Mouse (Mus musculus) heart, embryonic 11.5 days (tissue): ENCODE measurements at regions not wholly inside any gene's neighbourhood (a gene's known extent, or its start where the extent isn't known, plus 50 kb on each side); places are given as distances from the start of the nearest gene placed in this dataset.

Source experiments
- ATAC-seq: fragments of 200-750 bp; cut with Nextera tagmentation; replicated peaks from 2 replicates; pipeline ENCODE4 v1.8.0; 2017; ENCODE audit warnings: moderate library complexity; ENCODE audit not compliant: insufficient number of reproducible peaks, low FRiP score, low TSS enrichment
- H3K27ac ChIP-seq: fragments of 300-500 bp; sonication (generic); 2 replicates; pipeline ENCODE4 v1.5.1; 2014; ENCODE audit warnings: mild to moderate bottlenecking, low read depth, low read length
- H3K27me3 ChIP-seq: fragments of 300-500 bp; sonication (generic); 2 replicates; pipeline ENCODE4 v1.6.1; 2014; ENCODE audit warnings: mild to moderate bottlenecking, low read length, mixed read lengths; ENCODE audit not compliant: control insufficient read depth, insufficient read depth
- H3K36me3 ChIP-seq: fragments of 300-500 bp; sonication (generic); 2 replicates; pipeline ENCODE4 v1.6.1; 2014; ENCODE audit warnings: mild to moderate bottlenecking, low read length, moderate library complexity, mixed read lengths; ENCODE audit not compliant: control insufficient read depth, insufficient read depth
- H3K4me1 ChIP-seq: fragments of 300-500 bp; sonication (generic); 2 replicates; pipeline ENCODE4 v1.6.1; 2014; ENCODE audit warnings: low read length; ENCODE audit not compliant: control insufficient read depth, insufficient read depth
- H3K4me2 ChIP-seq: fragments of 300-500 bp; sonication (generic); 2 replicates; pipeline ENCODE4 v1.6.1; 2014; ENCODE audit warnings: mild to moderate bottlenecking, moderate library complexity
- H3K4me3 ChIP-seq: fragments of 300-500 bp; sonication (generic); 2 replicates; pipeline ENCODE4 v1.5.1; 2014; ENCODE audit warnings: low read depth, low read length
- H3K9ac ChIP-seq: fragments of 300-500 bp; sonication (generic); 2 replicates; pipeline ENCODE4 v1.6.1; 2014; ENCODE audit warnings: mild to moderate bottlenecking, low read depth, low read length, moderate library complexity
- H3K9me3 ChIP-seq: fragments of 300-500 bp; sonication (generic); replicated peaks from 2 replicates; pipeline ENCODE4 v1.6.1; 2016; ENCODE audit warnings: low read length; ENCODE audit not compliant: control insufficient read depth
- WGBS: fragments of 180-500 bp; shearing (Covaris S2); extraction: QIAGEN DNeasy Blood & Tissue Kit; methylation state at CpG from one replicate; pipeline ENCODE4 v1.1.7; 2014; ENCODE audit not compliant: insufficient replicate concordance; 5-methylcytosine and 5-hydroxymethylcytosine counted together

GRCm38 (mm10) chr8:88447844-88448535 is 73.2 kb upstream of the Nkd1 start:
- peaks cover 40% of the 10 kb centered on the region for H3K27me3 ChIP-seq

GRCm38 (mm10) chr8:88449001-88449400 is 72.2 kb upstream of the Nkd1 start:
- ATAC-seq, result no peak
- no peak overlapping the region for H3K27ac ChIP-seq
- peaks cover 8% of the 10 kb centered on the region for H3K4me1 ChIP-seq
- no peaks in the 10 kb centered on the region for H3K36me3 ChIP-seq
- H3K9me3 ChIP-seq, result no peaks in the 10 kb centered on the region
- H3K9ac ChIP-seq, result no peak overlapping the region
- no peak overlapping the region for H3K4me2 ChIP-seq
- WGBS, result 84% methylated on average over 9 of the region's 9 CpGs
- no peak overlapping the region for H3K4me3 ChIP-seq
- peaks cover 49% of the 10 kb centered on the region for H3K27me3 ChIP-seq

More at GRCm38 (mm10) chr8:88447844-88448535, 73.2 kb upstream of the Nkd1 start:
- no peaks in the 10 kb centered on the region for H3K36me3 ChIP-seq
- WGBS, result 71% methylated on average over 9 of the region's 9 CpGs
- peaks cover 5% of the 10 kb centered on the region; the same call in 1 of the 2 replicates for H3K4me1 ChIP-seq
- no peak overlapping the region for H3K4me3 ChIP-seq
- no peak overlapping the region for H3K4me2 ChIP-seq
- H3K27ac ChIP-seq, result no peak overlapping the region
- ATAC-seq, result no peak
- H3K9me3 ChIP-seq, result no peaks in the 10 kb centered on the region
- H3K9ac ChIP-seq, result no peak overlapping the region

GRCm38 (mm10) chr8:88449534-88449933 is 71.6 kb upstream of the Nkd1 start:
- ATAC-seq, result no peak
- peaks cover 54% of the 10 kb centered on the region for H3K27me3 ChIP-seq
- H3K9ac ChIP-seq, result no peak overlapping the region
- H3K4me3 ChIP-seq, result no peak overlapping the region
- 69% methylated on average over 5 of the region's 5 CpGs for WGBS
- H3K4me1 ChIP-seq, result peaks cover 10% of the 10 kb centered on the region
- no peaks in the 10 kb centered on the region for H3K36me3 ChIP-seq
- H3K4me2 ChIP-seq, result no peak overlapping the region
- no peaks in the 10 kb centered on the region for H3K9me3 ChIP-seq
- H3K27ac ChIP-seq, result no peak overlapping the region

- WGBS, result 7% methylated on average over 26 of the region's 26 CpGs
- Histone ChIP-seq H3K4me2 (peak overlapping the region; percentile 41), H3K27me3 (peaks cover 61% of the 10 kb centered on the region), H3K27ac (no peak overlapping the region), H3K4me3 (peak overlapping the region; percentile 14), H3K9ac (no peak overlapping the region), H3K4me1 (peaks cover 22% of the 10 kb centered on the region), H3K36me3 (no peaks in the 10 kb centered on the region), H3K9me3 (no peaks in the 10 kb centered on the region)
- no peak for ATAC-seq
Measured at GRCm38 (mm10) chr8:88450864-88451657, 70.1 kb upstream of the Nkd1 start.

GRCm38 (mm10) chr8:88451658-88452500 is 69.3 kb upstream of the Nkd1 start:
- no peak overlapping the region for H3K9ac ChIP-seq
- H3K27me3 ChIP-seq, result peaks cover 61% of the 10 kb centered on the region

GRCm38 (mm10) chr8:88452501-88452847 is 68.7 kb upstream of the Nkd1 start:
- Histone ChIP-seq H3K4me3 (no peak overlapping the region), H3K27ac (no peak overlapping the region), H3K36me3 (no peaks in the 10 kb centered on the region), H3K4me1 (peaks cover 19% of the 10 kb centered on the region), H3K4me2 (no peak overlapping the region), H3K9me3 (no peaks in the 10 kb centered on the region), H3K27me3 (peaks cover 58% of the 10 kb centered on the region), H3K9ac (no peak overlapping the region)
- 51% methylated on average over 6 of the region's 6 CpGs for WGBS
- ATAC-seq, result no peak

More at GRCm38 (mm10) chr8:88451658-88452500, 69.3 kb upstream of the Nkd1 start:
- Histone ChIP-seq H3K4me1 (peaks cover 22% of the 10 kb centered on the region), H3K4me3 (peak overlapping the region; percentile 14), H3K36me3 (no peaks in the 10 kb centered on the region), H3K4me2 (peak overlapping the region; percentile 41), H3K27ac (no peak overlapping the region), H3K9me3 (no peaks in the 10 kb centered on the region)
- ATAC-seq, result no peak
- 24% methylated on average over 17 of the region's 17 CpGs for WGBS

- peaks cover 19% of the 10 kb centered on the region for H3K4me1 ChIP-seq
- H3K4me3 ChIP-seq, result peak overlapping the region; percentile 58
- no peak overlapping the region for H3K27ac ChIP-seq
- H3K9ac ChIP-seq, result peak overlapping the region; percentile 61; the same call in 1 of the 2 replicates
- H3K36me3 ChIP-seq, result no peaks in the 10 kb centered on the region
- peaks cover 58% of the 10 kb centered on the region for H3K27me3 ChIP-seq
- H3K4me2 ChIP-seq, result peak overlapping the region; percentile 97
- H3K9me3 ChIP-seq, result no peaks in the 10 kb centered on the region
- under 1% methylated on average over 71 of the region's 75 CpGs for WGBS
- peak; percentile 18; the same call in 1 of the 2 replicates for ATAC-seq
Measured at GRCm38 (mm10) chr8:88454048-88454696, 67.0 kb upstream of the Nkd1 start.

GRCm38 (mm10) chr8:88454906-88455305 is 66.2 kb upstream of the Nkd1 start:
- Histone ChIP-seq H3K9me3 (no peaks in the 10 kb centered on the region), H3K4me3 (peak overlapping the region; percentile 27), H3K27me3 (peaks cover 52% of the 10 kb centered on the region), H3K4me2 (peak overlapping the region; percentile 97), H3K27ac (no peak overlapping the region), H3K36me3 (no peaks in the 10 kb centered on the region), H3K4me1 (peaks cover 19% of the 10 kb centered on the region), H3K9ac (no peak overlapping the region; the same call in 1 of the 2 replicates)
- 3% methylated on average over 4 of the region's 4 CpGs for whole genome bisulfite sequencing
- no peak for ATAC-seq
